Mouse (Mus musculus) bone marrow macrophage, adult 2 months (primary cell): Measurements from ENCODE around the gene Vmn1r45. TPM values are rescaled to one million over a fixed set of nuclear protein-coding genes. Genes with fewer than 3 reads are reported as not detected.
"Not testable (repeated sequence)": the region's sequence is repeated elsewhere in the genome, so short reads cannot be mapped to it uniquely, and the experiment has no call there.

Experiments
- H3K27ac ChIP-seq: 2 replicates; pipeline ENCODE4 v1.5.1; 2012; ENCODE audit warnings: low read depth, low read length; ENCODE audit not compliant: insufficient read depth
- H3K4me1 ChIP-seq: 2 replicates; pipeline ENCODE4 v1.6.1; 2012; ENCODE audit warnings: low read length; ENCODE audit not compliant: control insufficient read depth, insufficient read depth
- H3K4me3 ChIP-seq: 2 replicates; pipeline ENCODE4 v1.5.1; 2012; ENCODE audit warnings: mild to moderate bottlenecking, low read length, moderate library complexity; ENCODE audit not compliant: insufficient read depth
- CTCF ChIP-seq: IDR thresholded peaks from 2 replicates; pipeline ENCODE4 v1.5.1; 2012; ENCODE audit warnings: low read depth, mild to moderate bottlenecking, low read length, moderate library complexity
- POLR2A ChIP-seq: IDR thresholded peaks from 2 replicates; pipeline ENCODE4 v1.6.1; 2012; ENCODE audit warnings: mild to moderate bottlenecking, low read depth, low read length, borderline replicate concordance
- polyA plus RNA-seq: library from polyadenylated mRNA; stranded (reverse); fragments of >200 nt; gene quantifications from 2 replicates; pipeline ENCODE4 v1.2.4, GENCODE M21; 2012; ENCODE audit not compliant: missing spikeins, insufficient read depth, insufficient read length

The Vmn1r45 gene
- polyA plus RNA-seq = not detected in 2 replicates

DNA sequence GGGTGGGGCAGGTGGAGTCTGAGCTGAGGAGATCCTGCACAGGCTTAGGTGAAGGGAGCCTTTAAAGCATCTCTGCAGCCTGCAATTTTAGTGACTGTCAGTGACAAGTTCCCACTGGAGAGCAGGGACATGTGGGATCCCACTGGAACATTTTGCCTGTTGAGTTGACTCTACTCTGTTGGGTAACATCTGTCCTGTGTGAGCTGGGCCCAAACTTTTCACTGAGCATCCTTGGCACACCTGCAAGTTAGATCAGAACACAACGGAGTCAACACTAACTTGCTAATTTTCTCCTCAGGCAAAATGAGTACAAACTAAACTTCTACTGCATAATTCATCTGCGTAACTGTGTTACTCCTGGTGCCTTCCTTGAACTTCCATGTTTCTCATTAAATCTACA lies at the start of gene Vmn1r45:
TSS of gene Vmn1r45 (minus strand) at position 101 of the 400 bp plus-strand sequence.
- H3K4me1 ChIP-seq, H3K27ac ChIP-seq, H3K4me3 ChIP-seq: not testable (repeated sequence)

DNA sequence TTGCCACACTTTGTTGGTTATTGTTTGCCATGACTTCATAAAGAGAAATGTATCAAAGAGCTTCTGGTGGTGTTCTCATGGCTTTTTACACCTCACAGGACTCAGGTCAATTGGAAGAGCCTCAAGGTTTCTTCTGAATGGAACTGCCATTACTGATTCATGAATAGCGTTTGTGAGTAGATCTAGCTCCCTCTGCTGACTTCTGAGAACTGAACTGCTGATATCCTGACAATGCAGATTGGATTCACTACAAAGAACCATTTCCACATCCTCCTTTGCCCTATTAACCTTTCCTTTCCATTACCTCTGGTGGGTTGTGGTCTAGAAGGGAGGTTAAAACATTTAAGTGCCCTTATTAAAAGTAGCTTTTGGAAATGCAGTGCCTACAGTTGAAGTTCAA lies 45.6 kb upstream of the Vmn1r45 start:
- Histone ChIP-seq H3K27ac (no peak overlapping the region), H3K4me1 (no peaks in the 10 kb centered on the region), H3K4me3 (no peak overlapping the region)
- TF ChIP-seq POLR2A (no peak), CTCF (no peak)

DNA sequence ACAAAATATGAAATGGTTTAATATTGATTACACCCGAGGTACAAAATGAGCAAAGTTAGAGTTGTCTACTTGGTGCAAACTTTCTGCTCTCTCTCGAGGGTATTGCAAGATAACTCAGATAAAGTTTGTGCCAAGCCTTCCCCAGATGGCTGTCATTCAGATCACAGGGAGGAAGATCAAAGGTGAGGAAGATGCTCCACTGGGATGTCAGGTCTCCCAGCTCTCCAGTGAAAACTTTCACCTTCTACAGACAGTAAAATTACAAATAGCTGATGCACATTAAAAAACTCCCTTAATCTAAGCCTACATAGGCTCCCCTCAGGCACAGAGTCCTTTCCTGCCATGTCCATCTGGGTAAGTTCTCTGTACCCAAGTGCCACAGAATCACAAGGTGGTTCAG lies 28.6 kb upstream of the Vmn1r45 start, which contains the start of gene Vmn1r46:
TSS of gene Vmn1r46 (plus strand) at position 301 of the 400 bp plus-strand sequence.
- TF ChIP-seq POLR2A = no peak
- no peak within 1 kb of the TSS for H3K27ac ChIP-seq
- H3K4me3 ChIP-seq = no peak within 1 kb of the TSS
- no peaks in the 10 kb centered on the region for H3K4me1 ChIP-seq

DNA sequence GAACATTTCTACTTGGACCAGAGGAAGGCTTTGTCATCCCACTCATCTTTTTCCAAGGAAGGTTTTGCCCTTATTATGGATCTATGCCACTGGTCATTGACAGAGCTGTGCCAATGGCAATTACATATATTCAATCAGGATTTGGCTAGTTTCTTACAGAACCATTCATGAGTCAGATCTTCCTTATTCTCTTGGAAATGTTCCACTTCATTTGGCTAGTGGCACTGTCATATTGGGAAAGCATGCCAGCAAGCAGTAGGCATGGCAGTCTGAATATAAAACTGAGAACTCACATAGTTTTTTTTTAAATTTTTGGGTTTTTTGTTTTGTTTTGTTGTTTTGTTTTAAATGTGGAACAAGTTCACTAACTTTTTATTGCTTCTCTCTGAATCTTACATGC lies 25.9 kb upstream of the Vmn1r45 start:
- H3K4me3 ChIP-seq = no peak overlapping the region
- TF ChIP-seq CTCF (no peak), POLR2A (no peak)
- no peaks in the 10 kb centered on the region for H3K4me1 ChIP-seq
- no peak overlapping the region for H3K27ac ChIP-seq

DNA sequence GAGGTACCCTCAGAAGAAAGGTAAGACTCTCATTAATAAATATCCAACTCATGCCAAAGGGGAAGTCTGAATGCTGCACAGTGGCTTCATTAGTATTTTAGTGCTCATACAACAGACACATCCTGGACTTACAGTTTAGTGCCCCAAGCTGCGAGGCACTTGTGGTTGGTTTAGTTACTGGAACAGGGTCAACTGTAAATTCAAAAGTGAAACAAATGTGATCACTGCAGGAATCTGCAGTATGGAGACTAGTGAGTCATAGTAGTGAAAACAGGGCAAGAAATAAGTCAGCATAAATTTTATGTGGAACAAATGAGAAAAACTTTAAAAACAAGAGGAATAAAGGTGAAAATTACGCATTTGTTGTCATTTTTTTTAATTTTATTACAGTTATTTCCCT lies 13.2 kb upstream of the Vmn1r45 start:
- Histone ChIP-seq H3K4me1 (no peaks in the 10 kb centered on the region), H3K27ac (no peak overlapping the region), H3K4me3 (no peak overlapping the region)
- TF ChIP-seq POLR2A (no peak), CTCF (no peak)

DNA sequence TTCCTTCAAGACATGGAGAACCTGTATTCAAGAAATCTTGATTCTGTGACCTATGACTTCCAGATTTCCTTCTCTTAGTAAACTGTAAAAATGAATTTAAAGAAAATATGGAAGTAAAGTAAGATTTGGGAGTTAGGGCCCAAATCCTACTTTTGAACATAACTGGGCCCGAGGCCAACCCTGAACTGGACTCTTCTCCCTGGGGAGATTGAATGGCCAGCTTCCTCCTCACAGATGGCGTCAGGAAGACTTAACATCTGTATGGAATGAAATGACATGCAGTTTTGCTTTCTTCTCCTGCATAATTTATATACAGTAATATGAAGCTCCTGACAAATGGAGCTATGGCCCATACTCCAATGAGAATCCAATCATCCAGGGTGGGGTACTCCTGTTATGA lies 528 bp upstream of the Vmn1r45 start:
- H3K4me1 ChIP-seq = no peaks in the 10 kb centered on the region
- H3K27ac ChIP-seq = no peak overlapping the region
- TF ChIP-seq POLR2A (no peak), CTCF (no peak)
- H3K4me3 ChIP-seq = no peak overlapping the region

DNA sequence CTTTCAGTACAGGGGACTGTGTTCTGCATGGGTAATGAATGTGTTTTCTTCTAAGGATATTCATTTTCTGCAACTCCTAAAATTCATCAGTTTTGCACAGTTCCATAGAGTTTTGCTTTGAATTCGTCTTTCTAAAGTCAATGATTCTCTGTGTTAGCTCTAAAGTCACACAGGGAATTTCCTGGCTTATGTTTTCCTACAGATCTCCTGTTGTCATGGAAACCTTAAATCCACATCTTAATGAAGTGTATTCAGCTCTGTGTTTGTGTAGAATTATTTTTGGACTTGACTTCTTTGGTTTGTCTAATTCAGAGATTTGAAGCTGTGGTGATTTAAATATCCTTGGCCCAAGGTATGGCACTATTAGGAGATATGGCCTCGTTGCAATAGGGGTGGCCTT lies 56.6 kb downstream of the Vmn1r45 start:
- no peak for TF ChIP-seq POLR2A
- TF ChIP-seq CTCF = no peak
- Histone ChIP-seq H3K4me1 (no peaks in the 10 kb centered on the region), H3K4me3 (no peak overlapping the region), H3K27ac (no peak overlapping the region)

DNA sequence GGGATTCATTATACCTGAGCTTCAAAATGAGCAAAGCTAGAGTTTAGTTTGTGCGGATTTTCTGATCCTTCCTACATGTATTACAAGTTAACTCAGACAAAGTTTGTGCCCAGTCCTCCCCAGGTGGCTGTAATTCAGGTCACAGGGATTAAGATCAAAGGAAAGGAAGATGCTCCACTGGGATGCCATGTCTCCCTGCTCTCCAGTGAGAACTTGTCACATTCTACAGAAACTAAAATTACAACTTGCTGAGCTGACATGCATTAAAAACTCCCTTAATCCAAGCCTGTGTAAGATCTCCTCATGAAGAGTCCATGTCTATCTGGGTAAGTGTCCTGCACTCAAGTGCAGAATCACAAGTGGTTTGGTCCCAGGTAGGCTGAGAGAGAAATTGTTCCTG lies 57.0 kb downstream of the Vmn1r45 start, which contains the start of gene Vmn1r44:
TSS of gene Vmn1r44 (plus strand) at position 301 of the 400 bp plus-strand sequence.
- Histone ChIP-seq H3K4me1 (no peaks in the 10 kb centered on the region), H3K27ac (no peak within 1 kb of the TSS), H3K4me3 (no peak within 1 kb of the TSS)
- TF ChIP-seq POLR2A (no peak), CTCF (no peak)

Other genes with a start within 250 kb of the Vmn1r45 start
- not detected in 2 replicates for gene Vmn1r40, start 233.1 kb downstream of the Vmn1r45 start, polyA plus RNA-seq
- not detected in 2 replicates for gene Vmn1r41, start 199.8 kb downstream of the Vmn1r45 start, polyA plus RNA-seq
- gene Vmn1r42, start 64.2 kb downstream of the Vmn1r45 start, polyA plus RNA-seq = not detected in 2 replicates
- 0.13 TPM in 1 of 2 replicates, not detected in the other for gene Vmn1r43, start 64.2 kb downstream of the Vmn1r45 start, polyA plus RNA-seq
- gene Vmn1r44, start 56.9 kb downstream of the Vmn1r45 start, polyA plus RNA-seq = not detected in 2 replicates
- gene Vmn1r46, start 28.7 kb upstream of the Vmn1r45 start, polyA plus RNA-seq = 0.05 and 0.15 TPM in 2 replicates
- not detected in 2 replicates for gene Vmn1r47, start 75.5 kb upstream of the Vmn1r45 start, polyA plus RNA-seq
- not detected in 2 replicates for gene Vmn1r48, start 96.2 kb upstream of the Vmn1r45 start, polyA plus RNA-seq
- gene Vmn1r49, start 137.9 kb upstream of the Vmn1r45 start, polyA plus RNA-seq = not detected in 2 replicates
- not detected in 2 replicates for gene Vmn1r50, start 160.8 kb upstream of the Vmn1r45 start, polyA plus RNA-seq
- gene Vmn1r51, start 182.0 kb upstream of the Vmn1r45 start, polyA plus RNA-seq = not detected in 2 replicates
- not detected in 2 replicates for gene Vmn1r52, start 234.2 kb upstream of the Vmn1r45 start, polyA plus RNA-seq